Mouse (Mus musculus) large intestine, adult 2 months (tissue): ENCODE measurements around the gene Aatk. TPM values are rescaled to one million over a fixed set of nuclear protein-coding genes. Genes with fewer than 3 reads are reported as not detected.

Experiments used
- DNase-seq: peaks from one replicate; pipeline ENCODE4 v3.0.0-alpha.2; 2012; ENCODE audit warnings: low read depth, low spot score
- WGBS: fragments of 180-500 bp; shearing (Covaris S2); methylation state at CpG from one replicate; pipeline ENCODE4 v1.1.7; 2018; 5-methylcytosine and 5-hydroxymethylcytosine counted together
- polyA plus RNA-seq: library from polyadenylated mRNA; depleted of rRNA; stranded (reverse); fragments of >200 nt; gene quantifications from 2 replicates; pipeline ENCODE4 v1.2.3, GENCODE M21; 2012; rRNA removed

Gene Aatk
- polyA plus RNA-seq, 1 experiment, result 4.1 TPM

- 85% methylated on average over 12 of the region's 12 CpGs for WGBS
- DNase-seq, result no peak
Measured at GRCm38 (mm10) chr11:119970021-119970851, 76.7 kb downstream of the Aatk start.

GRCm38 (mm10) chr11:119967892-119968291, 79.1 kb downstream of the Aatk start:
- DNase-seq, result no peak
- WGBS, result 91% methylated on average over 2 of the region's 2 CpGs

DNA sequence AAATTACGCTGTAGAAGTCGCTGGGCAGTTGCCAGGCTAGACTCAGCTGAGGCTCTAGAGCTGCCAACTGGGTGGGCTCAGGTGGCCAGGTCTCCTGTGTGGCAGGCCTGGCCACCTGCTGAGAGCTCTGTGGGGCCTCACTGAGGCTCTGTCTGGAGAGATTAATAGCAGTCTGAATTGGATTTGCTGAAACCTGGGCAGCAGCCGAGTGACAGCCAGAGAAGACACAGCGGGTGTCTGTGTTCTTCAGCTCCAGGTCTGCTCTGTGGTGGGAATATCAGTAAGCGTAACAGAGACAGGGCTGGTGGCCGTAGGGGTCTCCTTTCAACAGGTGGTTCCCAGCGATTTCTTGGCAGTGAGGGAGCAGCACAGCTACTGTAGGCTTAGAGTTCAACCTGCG, 79.6 kb downstream of the Aatk start:
- WGBS, result 92% methylated on average over 8 of the region's 8 CpGs
- no peak for DNase-seq

GRCm38 (mm10) chr11:119966294-119966693, 80.7 kb downstream of the Aatk start:
- DNase-seq, result no peak
- WGBS, result 89% methylated on average over 6 of the region's 6 CpGs

GRCm38 (mm10) chr11:119965053-119965452, 81.9 kb downstream of the Aatk start:
- DNase-seq, result no peak
- WGBS, result 68% methylated on average over 9 of the region's 9 CpGs

DNA sequence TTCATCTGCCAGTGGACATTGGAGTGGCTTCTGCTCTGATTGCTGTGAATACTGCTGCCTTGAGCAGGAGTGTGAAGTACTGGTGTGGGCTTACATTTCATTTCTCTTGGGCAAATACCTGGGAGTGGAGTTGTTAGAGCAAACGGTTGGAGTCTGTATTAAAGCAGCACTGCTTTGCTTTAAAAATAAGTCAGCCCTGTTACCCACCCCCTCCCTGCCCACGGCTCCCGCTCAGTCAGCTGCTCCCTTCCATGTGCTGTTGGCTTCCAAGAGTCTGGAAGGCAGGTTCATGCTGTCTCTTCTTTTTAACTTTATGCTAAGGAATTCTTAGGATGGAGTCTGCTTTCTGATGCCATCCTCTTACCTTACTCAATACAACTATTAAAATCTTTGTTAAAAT, 85.5 kb downstream of the Aatk start:
- no peak for DNase-seq
- 83% methylated on average over 3 of the region's 3 CpGs for WGBS

DNA sequence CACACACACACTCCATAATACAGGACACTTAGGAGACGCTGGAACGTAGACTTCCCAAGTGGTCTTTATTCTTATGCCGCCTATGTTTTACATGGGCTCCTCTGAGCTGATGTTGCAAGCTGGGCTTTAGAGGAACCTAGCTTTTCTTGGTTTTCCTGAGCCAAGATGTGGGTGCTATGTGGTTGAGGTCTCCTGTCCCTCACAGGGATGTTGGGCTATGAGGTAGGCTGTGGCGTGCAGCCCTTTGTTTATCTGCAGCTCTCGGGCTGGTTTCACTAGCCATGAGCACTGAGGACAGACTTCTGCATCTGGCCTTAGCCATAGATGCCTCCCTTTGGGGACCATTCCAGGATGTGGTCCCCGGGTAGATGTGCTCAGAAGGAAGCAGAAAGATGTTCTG, 86.3 kb downstream of the Aatk start:
- 82% methylated on average over 6 of the region's 6 CpGs for whole genome bisulfite sequencing

GRCm38 (mm10) chr11:119959714-119960113, 87.3 kb downstream of the Aatk start:
- WGBS, result 84% methylated on average over 4 of the region's 4 CpGs

More for the DNA sequence above, 86.3 kb downstream of the Aatk start:
- DNase-seq, result no peak

GRCm38 (mm10) chr11:119958856-119959255, 88.1 kb downstream of the Aatk start:
- 84% methylated on average over 7 of the region's 7 CpGs for WGBS

More at GRCm38 (mm10) chr11:119959714-119960113, 87.3 kb downstream of the Aatk start:
- DNase-seq, result no peak

More at GRCm38 (mm10) chr11:119958856-119959255, 88.1 kb downstream of the Aatk start:
- no peak for DNase-seq

Other genes with a start within 250 kb of the Aatk start
- gene Chmp6, start 133.7 kb downstream of the Aatk start, polyA plus RNA-seq, result 87.3 and 98.5 TPM in 2 replicates
- gene Baiap2, start 104.4 kb downstream of the Aatk start, polyA plus RNA-seq, result 8.8 and 10.9 TPM in 2 replicates
- gene Cep131, start 39.7 kb upstream of the Aatk start, polyA plus RNA-seq, result 4.0 and 4.6 TPM in 2 replicates
- gene Tepsin, start 51.6 kb upstream of the Aatk start, polyA plus RNA-seq, result 51.1 and 76.8 TPM in 2 replicates
- gene Ndufaf8, start 51.8 kb upstream of the Aatk start, polyA plus RNA-seq, result 53.1 and 56.0 TPM in 2 replicates
- 67.3 and 112 TPM in 2 replicates for gene Slc38a10, start 104.2 kb upstream of the Aatk start, polyA plus RNA-seq
- 7.6 and 8.2 TPM in 2 replicates for gene Bahcc1, start 185.8 kb upstream of the Aatk start, polyA plus RNA-seq